Mouse (Mus musculus) urinary bladder, postnatal 10 days (tissue): ENCODE data around the gene Ntng2.

ENCODE experiments used
- DNase-seq: peaks from one replicate; pipeline ENCODE4 v3.0.0; 2022; ENCODE audit warnings: low spot score

Gene Ntng2

DNA sequence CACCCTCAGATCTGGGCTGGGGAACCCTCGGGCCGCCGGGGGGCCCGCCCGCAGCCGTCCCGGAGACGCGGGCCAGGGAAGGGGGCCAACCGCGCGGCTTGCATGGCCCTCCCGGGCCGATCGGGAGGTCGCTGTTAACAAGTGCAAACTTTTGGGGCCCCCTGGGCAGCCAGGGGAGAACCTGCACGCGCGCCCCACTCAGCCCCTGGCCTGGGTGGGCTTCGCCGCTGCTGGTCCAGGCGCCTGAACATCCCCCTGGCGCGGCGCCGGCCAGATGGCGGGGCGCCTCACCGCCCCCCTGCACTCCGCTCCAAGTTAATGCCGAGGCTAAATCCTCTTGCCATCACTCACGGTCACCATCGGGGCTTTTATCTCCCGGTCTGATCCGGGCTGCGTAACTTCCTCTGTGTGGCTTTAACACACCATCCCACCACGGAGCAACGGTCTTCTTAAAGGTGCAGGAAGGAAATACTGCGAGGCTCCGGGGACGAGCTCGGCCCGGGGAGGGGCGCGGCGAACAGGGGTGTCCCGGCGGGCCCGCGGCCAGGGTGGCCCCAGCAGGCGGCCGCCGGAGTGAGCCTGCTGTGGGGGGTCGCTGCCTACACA is at the start of gene Ntng2:
Ntng2 (minus strand) TSS at position 407 of the 606 bp plus-strand sequence.
- no peak for DNase-seq

DNA sequence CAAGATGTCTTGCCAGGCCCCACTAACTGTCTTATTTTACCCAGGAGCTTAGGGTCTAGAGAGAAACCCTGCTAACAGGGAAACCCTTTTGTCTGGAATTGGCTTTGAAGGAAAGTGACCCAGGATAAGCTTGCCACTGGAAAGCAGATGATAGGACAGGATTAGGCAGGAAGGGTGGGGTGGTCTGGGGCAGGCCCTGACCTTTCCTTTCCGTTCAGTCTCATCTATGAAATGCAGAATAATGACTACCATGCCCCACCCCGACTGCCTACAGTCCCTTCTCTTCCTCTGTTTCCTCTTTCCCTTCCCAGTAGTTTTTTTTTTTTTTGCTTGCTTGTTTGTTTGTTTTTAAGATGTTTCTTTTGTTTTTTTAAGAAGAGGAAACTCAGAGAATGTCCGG is 42.8 kb upstream of the Ntng2 start:
- no peak for DNase-seq

DNA sequence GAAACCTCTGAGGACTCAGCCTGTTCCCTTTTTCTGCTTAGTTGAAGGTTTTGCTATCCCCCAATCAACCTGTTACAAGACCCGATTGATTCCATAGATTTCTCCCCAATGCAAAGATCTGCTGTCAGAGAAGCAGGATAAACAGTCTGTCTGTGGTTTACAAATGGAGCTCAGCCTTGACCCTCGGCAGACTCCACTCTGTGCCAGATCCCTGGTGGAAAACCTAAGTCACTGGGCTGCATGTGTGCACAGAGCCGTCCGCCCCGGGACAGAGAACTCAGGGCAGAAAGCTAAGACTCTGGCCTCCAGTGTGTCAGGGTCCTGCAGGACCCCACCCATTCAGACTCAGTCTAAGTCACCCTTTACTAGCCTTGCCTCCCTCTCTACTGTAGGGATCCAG is 34.8 kb upstream of the Ntng2 start:
- no peak for DNase-seq

DNA sequence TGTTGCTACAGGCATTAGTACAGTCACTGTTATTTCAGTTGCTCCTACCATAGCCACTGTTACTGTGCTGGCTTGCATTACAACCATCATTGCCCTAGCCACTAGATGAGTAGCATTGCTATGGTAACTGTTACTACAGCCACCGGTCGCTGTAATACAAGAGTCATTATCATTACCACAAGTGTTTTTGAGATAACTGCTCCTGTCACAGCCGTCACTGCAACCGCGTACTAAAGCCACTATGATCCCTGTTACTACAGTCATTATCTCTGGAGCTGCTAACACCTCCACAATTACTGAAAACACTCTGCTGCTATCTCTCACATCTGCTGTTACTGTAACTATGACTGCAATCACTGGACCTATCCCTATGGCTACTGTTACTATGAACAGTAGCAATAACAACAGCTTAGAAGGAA is 24.9 kb upstream of the Ntng2 start:
- no peak for DNase-seq

DNA sequence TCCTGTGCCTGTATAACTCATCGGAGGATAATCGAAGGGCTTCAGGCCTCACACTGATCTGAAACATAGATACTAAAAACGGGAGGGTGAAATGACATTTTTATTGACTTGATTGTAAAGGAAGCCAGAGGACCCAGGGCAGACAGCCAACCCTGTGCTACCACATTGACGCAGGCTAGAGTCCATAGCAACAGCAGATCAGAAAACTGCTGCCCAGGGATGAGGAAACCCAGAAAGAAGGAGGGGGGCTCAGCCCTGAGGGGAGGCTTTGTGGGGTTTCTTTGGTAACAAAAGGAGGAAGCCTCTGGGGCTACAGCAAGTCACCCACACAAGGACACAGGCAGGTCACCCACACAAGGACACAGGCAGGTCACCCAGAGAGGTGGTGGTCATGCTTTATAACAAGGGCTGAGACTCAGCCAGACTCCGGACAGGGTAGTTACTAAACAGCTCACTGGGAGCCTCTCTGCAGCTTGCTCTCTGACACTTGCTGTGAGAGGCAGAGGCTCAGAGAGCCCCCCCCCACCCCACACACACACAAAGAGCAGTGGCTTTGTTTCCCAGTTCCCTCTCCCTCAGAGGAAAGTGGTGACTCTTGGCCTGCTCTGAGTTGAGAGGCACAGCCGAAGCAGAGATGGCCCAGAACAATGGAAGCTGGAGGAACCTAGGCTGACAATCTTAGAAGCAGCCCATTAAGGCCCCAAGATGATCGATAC is 19.2 kb upstream of the Ntng2 start:
- no peak for DNase-seq

DNA sequence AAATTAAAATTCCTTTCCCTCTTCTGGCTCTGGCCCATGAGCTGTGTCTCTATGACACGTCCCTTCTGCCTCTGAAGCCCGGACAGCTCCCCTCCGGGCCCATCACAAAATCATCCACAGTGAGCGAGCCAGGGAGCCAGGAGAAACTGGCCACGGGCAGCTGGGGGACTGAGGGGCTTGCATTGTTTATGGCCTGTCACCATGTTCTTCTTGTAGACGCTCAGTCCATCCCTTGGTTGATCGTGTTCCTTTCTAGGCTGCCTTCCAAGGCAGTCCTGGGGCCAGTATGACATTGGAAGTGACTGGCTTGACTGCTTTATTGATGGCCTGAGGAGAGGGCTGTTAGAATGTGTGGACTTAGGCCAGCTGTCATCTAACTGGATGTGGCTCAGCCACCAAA is 18.3 kb upstream of the Ntng2 start:
- no peak for DNase-seq

DNA sequence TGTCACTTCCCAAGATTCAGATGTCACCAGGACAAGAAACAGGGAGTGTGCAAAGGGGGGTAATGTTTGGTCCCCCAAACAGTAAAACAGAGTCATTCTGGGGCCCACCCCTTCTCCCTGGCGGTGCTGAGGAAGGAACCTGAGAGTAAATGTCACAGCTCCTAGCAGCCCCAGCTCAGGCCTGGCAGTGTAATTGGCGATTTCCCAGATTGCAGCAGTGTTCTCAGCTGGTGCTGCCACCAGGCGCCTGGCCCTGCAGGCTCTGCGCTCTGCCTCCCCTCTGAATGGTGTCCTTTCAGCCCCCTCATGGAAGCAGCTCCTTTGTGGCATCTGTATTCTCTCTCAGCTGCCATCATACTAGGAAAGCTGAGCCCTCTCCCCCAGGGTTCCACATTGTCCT is 14.0 kb upstream of the Ntng2 start:
- DNase-seq = no peak

DNA sequence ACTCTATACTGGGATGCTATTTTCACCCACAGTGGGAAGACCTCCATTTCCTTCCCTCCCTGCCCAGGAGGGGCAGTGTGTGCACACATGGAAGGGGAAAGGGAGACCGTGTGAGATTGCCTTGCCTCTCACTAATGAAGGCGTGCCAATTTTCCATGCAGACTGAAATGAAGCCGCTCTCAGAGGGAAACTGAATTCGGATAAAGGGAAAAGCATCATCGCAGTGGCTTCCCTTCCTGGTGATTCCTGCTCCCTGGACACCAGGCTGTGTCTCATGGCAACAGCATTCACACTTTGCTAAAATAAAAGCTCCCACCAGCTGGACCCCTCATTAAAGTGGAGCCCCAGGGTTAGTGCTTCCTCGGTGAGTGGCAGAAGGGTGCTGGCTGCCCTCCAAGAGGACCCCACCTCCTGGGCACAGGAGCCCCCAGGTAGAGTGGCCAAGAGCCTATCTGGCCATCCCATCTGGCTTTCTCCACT is 9.7 kb upstream of the Ntng2 start:
- no peak for DNase-seq

DNA sequence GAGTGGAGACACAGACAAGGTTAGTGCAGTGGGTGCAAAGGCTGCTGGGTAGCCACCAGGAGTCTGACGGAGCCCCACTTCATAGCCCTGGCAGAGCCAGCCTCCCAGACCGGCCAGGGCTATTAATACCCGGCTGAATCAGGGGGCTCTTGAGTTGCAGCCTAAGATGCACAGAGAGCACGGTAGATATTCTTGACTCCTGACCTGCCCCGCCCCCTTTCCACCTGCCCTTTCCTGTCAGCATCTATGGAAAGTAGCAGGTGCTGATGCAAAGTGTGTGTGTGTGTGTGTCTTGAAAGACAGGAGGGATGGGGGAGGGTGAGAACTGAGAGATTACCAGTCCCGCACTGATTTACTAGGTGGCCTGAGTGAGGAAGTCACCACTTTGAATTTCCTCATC is 8.3 kb upstream of the Ntng2 start:
- no peak for DNase-seq

DNA sequence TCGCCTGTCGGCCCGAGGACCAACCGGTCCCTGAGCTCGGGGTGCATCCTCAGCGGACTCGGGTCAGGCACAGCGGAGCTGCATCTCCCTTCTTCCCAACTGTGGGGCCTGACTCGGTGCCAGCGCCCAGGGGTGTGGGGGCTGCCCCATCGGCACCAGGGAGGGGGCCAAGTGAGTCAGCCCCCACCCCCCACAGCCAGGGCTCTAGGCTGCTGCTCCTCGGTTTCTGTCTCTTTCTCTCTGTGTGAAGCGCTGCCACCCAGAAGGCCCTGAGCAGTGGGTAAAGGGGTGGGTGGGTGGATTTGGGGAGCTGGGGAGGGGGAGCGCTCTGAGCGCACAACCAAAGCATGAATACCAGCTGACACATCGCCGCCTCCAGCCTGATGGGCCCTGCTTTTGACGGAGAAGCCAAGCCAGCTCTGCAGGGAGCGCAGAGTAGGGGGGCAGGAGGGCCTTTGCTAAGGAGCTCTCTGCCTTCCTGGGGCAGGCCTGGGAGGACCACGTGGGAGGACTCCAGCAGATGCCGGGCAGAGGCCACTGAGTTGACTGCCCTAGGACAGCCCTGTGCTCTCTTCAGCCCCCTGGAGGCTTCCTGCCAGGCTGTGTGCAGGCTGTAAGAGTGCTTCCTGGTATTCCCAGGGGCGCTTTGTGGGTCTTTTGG is 530 bp upstream of the Ntng2 start:
- no peak for DNase-seq

DNA sequence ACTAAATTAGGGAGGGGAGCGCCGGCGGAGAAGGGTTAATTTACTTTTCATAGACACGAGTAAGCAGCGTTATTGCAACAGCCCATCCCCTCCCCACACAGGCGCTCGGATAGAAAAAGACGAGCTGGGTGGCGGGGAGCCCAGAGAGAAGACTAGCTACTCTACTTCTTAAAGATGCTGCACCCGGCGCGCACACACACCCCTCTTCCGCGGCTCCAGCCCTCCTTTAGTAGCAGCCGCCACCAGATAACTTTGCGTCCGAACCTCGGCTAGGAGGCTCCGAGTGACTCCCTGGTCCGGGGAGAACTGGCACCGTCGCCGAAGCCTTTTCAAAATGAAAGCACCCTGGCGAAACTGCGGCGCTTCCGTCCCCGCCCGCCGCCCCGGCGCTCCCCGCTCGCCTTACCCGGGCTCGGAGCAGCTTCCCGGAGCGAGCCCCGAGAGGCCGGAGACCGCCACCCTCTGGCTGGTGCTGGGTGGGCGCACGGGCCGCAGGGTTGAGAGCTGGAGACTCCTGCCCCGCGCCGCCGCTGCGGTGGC is 676 bp downstream of the Ntng2 start:
- no peak for DNase-seq

DNA sequence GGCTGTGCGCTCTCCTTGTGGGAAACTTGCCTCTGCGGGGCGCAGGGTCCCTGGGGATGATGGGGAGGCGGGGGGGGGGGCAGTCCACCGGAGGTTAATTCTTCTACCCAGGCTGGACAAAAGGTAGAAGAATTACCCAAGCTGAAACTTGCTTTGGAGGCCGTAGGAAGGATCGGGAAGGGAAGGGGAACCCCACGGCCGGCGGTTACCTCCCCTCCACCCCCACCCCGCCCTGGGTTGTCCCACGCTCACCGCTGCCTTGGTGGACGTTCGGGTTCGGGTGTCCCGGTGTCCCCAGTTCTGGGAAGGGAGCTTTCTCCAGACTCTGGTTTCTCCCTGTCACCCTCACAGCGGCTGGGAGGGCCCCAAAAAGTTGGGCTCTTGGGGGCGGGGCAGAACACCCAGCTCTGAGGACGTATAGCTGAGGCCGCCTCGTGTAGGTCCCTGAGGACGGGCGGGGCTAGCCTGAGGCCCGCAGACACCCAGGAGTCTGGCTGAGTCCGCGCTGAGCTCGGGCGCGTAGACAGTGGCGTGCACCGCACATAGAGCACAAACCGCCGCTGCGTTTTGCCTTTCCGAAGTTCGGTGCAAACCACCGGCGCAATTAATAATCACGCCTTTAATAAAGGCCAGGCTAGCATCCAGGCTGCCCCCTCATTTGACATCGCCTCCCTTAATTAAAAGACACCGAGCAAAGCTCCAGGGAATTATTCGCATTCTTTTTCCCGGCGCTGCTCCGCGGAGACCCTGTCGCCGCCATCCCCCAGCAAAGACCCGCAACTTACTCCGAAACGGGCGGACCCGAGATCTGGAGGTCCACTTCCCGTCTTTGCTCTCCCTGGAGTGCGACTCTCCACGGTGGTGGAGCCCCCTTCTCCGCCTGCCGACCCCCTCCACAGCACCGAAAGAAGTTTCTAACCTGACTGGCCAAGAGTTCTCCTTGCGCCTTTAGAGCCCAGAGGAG is 1.4 kb downstream of the Ntng2 start:
- no peak for DNase-seq

DNA sequence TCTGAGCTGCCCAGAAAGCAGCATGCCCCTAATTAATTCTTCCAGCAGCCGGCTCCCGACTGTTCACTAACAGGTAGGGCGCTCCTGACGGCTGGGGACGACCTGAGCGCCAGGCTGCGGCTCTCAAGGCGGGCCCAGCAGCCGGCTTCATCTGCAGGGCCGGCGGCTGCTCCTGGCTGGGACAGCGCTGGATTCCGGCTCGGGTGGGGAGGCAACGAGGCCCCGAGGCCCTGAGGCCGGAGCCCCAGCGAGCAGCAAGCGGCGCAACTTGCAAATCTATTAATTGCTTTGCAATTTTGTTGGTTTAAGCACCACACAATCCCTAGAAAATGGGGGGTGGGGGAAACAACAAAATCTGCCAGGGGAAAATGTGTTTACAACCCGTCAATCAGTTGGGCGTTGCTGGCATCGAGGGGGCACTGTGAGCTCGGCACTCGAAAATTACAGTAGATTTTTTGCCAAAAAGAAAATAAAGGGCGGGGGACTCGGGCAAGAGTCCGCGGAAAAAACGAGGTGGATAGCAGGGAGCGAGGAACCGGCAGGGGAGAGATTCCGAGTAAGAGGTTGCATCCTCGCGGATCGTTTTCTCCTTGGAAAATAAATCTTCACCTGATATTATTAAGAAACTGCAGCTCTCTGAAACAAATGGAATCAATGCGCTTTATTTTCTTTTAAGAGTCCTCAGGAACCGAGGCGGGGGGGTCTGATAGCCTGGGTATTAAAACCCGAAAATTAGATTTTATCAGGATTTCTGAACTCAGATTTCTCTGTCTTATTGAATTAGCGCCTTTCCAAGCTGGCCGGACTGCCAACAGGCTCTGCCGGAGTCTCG is 2.3 kb downstream of the Ntng2 start:
- no peak for DNase-seq

DNA sequence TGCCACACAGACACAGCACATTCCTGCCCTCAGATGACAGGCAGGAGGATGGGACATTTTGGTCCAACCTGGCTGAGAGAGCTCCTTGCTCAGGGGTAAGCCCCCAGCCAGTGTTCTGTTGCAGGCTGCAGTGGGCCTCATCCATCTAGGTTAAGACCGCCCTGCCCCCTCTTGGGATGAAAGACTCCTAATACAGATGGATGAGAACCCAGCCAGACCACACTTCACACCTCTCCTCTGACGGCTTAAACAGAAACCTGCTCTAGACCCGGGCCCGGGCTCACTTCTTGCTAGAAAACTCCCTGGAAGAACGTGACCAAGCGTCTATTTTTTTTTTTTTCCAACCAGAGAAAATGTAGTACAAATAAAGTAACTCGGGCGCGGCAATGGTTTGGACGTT is 3.0 kb downstream of the Ntng2 start:
- DNase-seq = no peak

DNA sequence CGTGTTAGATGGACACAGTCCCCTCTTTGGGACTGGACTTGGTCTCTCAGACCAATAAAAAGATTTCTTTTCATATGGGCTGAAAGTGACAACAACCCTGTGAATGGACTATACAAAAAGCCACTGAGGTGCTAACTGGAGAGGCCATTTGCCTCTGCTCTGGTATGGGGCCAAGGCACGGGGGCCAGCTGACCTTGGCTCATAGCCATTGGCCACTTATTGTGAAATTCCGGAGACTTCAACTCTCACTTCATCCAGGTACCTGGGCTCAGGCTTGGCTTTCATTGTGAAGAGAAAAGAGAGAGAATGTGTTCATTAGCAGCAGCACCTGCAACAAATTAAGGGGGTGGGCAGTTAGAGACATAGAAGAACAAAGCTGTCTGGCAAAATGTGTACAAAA is 4.3 kb downstream of the Ntng2 start:
- no peak for DNase-seq

DNA sequence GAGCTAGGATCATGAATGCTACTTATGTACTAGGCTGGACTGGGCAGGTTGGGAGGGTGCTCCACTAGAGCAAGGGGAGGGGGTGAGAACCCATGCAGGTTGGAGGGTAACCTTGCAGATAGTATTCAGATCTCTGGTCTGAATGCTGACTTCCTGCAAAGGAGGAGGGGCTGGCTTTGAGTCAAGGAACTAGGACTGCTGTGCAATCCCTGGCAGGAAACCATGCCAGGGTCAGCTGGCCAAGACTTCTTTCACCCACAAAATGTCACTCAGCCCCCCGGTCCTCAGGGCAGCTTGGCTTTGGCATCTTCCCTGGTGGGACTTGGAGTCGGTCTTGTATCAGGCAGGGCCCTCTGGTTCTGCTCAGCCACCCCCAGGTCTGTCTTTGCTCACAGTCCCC is 5.4 kb downstream of the Ntng2 start:
- DNase-seq = no peak

DNA sequence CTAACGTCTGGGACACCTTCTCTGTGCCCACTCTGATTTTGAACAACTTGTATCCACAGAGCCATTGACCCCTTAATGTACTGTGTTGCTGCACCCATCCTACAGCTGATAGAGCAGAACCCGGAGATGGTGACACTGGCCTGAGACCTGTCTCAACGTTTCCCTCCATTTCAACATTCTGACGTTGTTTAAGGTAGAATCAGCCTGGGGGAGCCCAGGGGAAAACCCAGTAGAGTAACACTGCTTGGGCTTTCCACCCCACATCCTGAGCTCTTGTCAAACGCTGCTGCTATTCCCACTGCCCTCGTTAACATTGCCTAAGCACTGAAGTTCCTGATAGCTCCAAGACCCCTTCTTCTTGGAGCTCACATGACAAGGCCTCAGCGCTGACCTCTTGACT is 5.9 kb downstream of the Ntng2 start:
- DNase-seq = no peak

DNA sequence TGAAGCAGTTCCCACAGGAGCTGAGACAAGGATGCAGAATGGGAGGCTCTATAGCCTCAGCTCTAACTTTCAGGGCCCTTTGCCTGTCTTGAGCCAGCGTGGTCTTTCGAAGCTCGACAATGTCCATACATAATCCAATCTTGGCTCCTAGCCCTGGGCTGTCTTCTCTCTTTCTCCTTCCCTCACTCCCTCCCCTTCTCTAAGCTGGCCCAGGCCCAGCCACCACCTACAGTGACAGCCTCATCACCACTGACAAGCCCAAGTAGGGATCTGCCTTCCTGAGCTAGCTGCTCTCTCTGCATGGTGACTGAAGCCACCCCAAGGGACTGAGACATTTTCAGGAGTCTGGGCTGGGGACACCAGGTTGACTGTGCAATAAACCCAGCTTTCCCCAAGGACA is 6.5 kb downstream of the Ntng2 start:
- DNase-seq = no peak

DNA sequence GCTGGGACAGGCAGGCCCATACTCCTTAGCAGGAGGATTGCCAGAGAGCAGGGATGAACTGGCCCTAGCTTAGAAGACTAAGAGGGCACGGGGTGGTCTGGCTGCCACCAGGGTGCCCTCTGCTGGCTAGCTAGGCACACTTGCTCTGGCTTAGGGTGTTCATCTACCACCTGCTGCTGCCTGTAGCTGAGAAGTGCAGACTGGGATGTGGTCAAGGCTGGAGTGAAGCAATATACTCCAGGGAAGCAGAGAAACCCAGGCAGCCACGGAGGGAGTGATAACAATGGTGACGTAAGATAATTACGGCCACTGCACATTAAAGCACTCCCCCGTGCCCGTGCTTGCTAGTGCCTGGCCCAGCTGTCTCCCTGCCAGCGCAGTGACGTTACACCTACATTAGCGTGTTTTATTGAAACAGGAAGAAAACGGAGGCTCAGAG is 7.4 kb downstream of the Ntng2 start:
- DNase-seq = no peak

DNA sequence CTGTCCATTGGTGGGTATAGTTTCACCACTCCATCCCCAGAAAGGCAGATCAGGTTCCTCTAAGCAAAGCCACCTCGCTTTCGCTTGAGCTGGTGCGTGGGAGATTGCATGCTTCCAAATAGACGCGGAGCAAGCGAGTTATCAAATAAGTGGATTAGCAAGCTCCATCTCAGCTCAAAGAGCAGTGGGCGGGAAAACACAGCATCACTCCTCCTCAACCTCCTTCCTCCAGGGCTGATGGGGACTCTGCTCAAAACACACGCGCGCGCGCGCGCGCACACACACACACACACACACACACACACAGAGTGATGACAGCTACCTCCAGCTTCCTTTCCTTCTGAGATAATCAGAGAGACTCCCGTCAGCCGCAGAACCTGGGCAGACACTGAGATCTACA is 13.5 kb downstream of the Ntng2 start:
- no peak for DNase-seq

DNA sequence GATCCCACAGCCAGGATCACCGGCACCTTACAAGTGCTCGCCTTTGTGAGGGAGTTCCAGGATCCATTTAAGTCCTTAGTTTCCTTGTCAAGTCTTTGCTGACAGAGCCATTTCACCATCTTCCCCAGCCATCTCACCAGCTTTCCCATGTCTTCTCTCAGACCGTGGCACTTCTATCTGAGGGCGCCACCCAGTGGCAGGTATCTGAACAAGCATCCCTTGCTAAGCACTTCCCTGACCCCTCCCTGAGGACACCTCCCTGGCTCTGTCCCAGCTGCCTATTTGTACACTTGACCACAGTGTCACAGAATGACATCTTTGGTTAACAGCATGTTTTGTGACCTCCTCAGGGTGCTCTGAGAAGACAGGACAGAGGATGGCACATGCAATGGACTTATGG is 15.2 kb downstream of the Ntng2 start:
- DNase-seq = no peak
